Mouse (Mus musculus) kidney, postnatal 0 days (tissue): Measurements from ENCODE around the gene Tmem131. TPM values are rescaled to one million over a fixed set of nuclear protein-coding genes. Genes with fewer than 3 reads are reported as not detected.
A peak's percentile ranks its signal among the peaks of the same experiment; 100 is the strongest.

Source experiments
- ATAC-seq: fragments of 200-750 bp; cut with Nextera tagmentation; replicated peaks from 2 replicates; pipeline ENCODE4 v1.8.0; 2017; ENCODE audit warnings: low read depth, moderate number of reproducible peaks, moderate TSS enrichment, moderate library complexity; ENCODE audit not compliant: low FRiP score
- DNase-seq: peaks from one replicate; pipeline ENCODE4 v3.0.0-alpha.2; 2016; ENCODE audit warnings: low spot score
- H3K27ac ChIP-seq: fragments of 300-500 bp; sonication (generic); 2 replicates; pipeline ENCODE4 v1.5.1; 2014; ENCODE audit warnings: mild to moderate bottlenecking
- H3K27me3 ChIP-seq: fragments of 300-500 bp; sonication (generic); 2 replicates; pipeline ENCODE4 v1.6.1; 2014; ENCODE audit warnings: low read length, mixed read lengths; ENCODE audit not compliant: insufficient read depth
- H3K36me3 ChIP-seq: fragments of 300-500 bp; sonication (generic); 2 replicates; pipeline ENCODE4 v1.6.1; 2014; ENCODE audit warnings: low read length, mixed read lengths; ENCODE audit not compliant: insufficient read depth
- H3K4me1 ChIP-seq: fragments of 300-500 bp; sonication (generic); replicated peaks from 2 replicates; pipeline ENCODE4 v1.6.1; 2014; ENCODE audit warnings: antibody characterized with exemption, low read length, mixed read lengths; ENCODE audit not compliant: insufficient read depth
- H3K4me2 ChIP-seq: fragments of 300-500 bp; sonication (generic); 2 replicates; pipeline ENCODE4 v1.6.1; 2014; ENCODE audit warnings: mild to moderate bottlenecking, low read length, moderate library complexity, mixed read lengths
- H3K4me3 ChIP-seq: fragments of 300-500 bp; sonication (generic); replicated peaks from 2 replicates; pipeline ENCODE4 v1.5.1; 2014; ENCODE audit warnings: low read depth, low read length
- H3K9ac ChIP-seq: fragments of 300-500 bp; sonication (generic); 2 replicates; pipeline ENCODE4 v1.6.1; 2014; ENCODE audit warnings: low read depth, low read length
- H3K9me3 ChIP-seq: fragments of 300-500 bp; sonication (generic); replicated peaks from 2 replicates; pipeline ENCODE4 v1.6.1; 2016; ENCODE audit warnings: low read length, inconsistent platforms, mixed read lengths
- CTCF ChIP-seq: IDR thresholded peaks from 2 replicates; pipeline ENCODE4 v1.5.1; 2016; ENCODE audit warnings: antibody characterized with exemption, low read depth, mild to moderate bottlenecking, moderate library complexity
- WGBS: fragments of 180-500 bp; shearing (Covaris S2); extraction: QIAGEN DNeasy Blood & Tissue Kit; methylation state at CpG from one replicate; pipeline ENCODE4 v1.1.7; 2014; 5-methylcytosine and 5-hydroxymethylcytosine counted together
- polyA plus RNA-seq: library from polyadenylated mRNA; unstranded; fragments of >200 nt; fragmentation: Nextera tagmentation; extraction: Ambion mirVana; gene quantifications from 2 replicates; pipeline ENCODE4 v1.2.1, GENCODE M21; 2015

Gene Tmem131
- polyA plus RNA-seq, 1 experiment from 2014 or later = 9.0 TPM

DNA sequence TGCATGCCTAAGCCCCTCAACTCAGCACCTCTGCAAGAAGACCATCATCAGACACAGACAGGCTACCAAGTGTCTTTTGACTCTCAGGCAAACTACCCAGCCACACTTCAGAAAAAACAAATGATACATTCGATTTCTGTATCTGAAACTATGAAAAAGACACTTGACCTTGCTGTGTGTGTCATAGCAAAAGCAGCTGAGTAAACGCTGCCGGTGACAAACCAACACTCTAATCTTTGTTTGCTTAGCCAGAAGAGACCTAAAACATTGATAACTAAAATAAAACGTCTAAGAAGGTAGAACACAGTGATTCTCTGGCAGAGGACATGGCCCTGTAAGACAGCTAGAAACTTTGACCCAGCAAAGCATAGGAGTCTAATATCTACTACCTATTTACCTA, 72.2 kb downstream of the Tmem131 start:
- H3K4me1 ChIP-seq = no peaks in the 10 kb centered on the region
- H3K4me2 ChIP-seq = no peak overlapping the region
- H3K36me3 ChIP-seq = no peaks in the 10 kb centered on the region
- H3K27me3 ChIP-seq = no peaks in the 10 kb centered on the region
- ATAC-seq (no peak), DNase-seq (no peak)
- H3K9ac ChIP-seq = no peak overlapping the region
- H3K9me3 ChIP-seq = no peaks in the 10 kb centered on the region
- no peak overlapping the region for H3K27ac ChIP-seq
- H3K4me3 ChIP-seq = no peak overlapping the region
- no peak for TF ChIP-seq CTCF
- 49% methylated on average over 4 of the region's 4 CpGs for WGBS

DNA sequence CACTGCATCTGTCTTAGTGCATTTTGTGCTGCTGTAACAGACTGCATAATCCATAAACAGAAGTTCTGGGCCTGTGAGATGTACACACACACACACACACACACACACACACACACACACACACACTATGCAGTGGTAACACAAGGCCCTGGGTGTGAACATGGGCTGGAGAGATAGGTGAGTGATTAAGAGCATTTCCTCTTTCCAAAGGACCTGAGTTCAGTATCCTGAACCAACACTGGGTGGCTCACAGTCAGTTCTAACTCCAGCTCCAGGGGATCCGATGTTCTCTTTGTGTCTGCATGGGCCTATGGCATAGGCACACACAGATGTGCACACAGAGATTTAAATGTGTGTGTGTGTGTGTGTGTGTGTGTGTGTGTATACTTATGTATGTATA, 72.9 kb downstream of the Tmem131 start:
- Histone ChIP-seq H3K27me3 (no peaks in the 10 kb centered on the region), H3K27ac (no peak overlapping the region), H3K4me3 (no peak overlapping the region), H3K9ac (no peak overlapping the region), H3K36me3 (no peaks in the 10 kb centered on the region), H3K4me1 (no peaks in the 10 kb centered on the region), H3K4me2 (no peak overlapping the region), H3K9me3 (no peaks in the 10 kb centered on the region)
- ATAC-seq = no peak
- 76% methylated on average over 1 of the region's 1 CpGs for WGBS
- DNase-seq = no peak
- TF ChIP-seq CTCF = no peak; the same call in 1 of the 2 replicates

GRCm38 (mm10) chr1:36864757-36865156, 78.7 kb downstream of the Tmem131 start:
- 84% methylated on average over 3 of the region's 3 CpGs for WGBS
- no peak overlapping the region for H3K9ac ChIP-seq
- DNase-seq = no peak

DNA sequence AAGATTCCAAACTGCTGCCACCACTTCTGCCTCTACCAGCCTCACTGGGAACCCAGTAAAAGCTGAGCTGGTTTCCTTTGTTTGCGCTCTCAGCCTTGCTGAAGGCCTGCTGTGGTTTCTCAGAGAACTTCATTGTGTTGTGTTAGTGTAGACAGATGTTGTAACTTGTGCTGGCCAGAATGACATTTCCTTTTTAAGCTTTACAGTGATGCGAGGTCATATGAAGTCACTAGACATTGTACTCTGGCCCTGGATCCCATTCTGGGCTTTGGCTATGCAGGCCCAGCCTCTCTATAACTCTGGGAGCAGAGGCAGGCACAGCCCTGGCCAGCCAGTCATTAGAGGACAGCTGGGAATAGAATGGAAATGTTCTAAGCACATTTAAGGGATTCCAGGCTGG, 81.7 kb downstream of the Tmem131 start:
- H3K4me2 ChIP-seq = no peak overlapping the region
- H3K36me3 ChIP-seq = no peaks in the 10 kb centered on the region
- no peaks in the 10 kb centered on the region for H3K27me3 ChIP-seq
- peak; percentile 59 for DNase-seq
- peaks cover 9% of the 10 kb centered on the region; the same call in 1 of the 2 replicates for H3K4me1 ChIP-seq
- H3K27ac ChIP-seq = peak overlapping the region; percentile 55
- TF ChIP-seq CTCF = no peak
- H3K9me3 ChIP-seq = no peaks in the 10 kb centered on the region
- H3K9ac ChIP-seq = no peak overlapping the region
- ATAC-seq = no peak
- 62% methylated on average over 2 of the region's 2 CpGs for WGBS
- no peak overlapping the region for H3K4me3 ChIP-seq

More at GRCm38 (mm10) chr1:36864757-36865156, 78.7 kb downstream of the Tmem131 start:
- no peak for ATAC-seq
- peaks cover 9% of the 10 kb centered on the region; the same call in 1 of the 2 replicates for H3K4me1 ChIP-seq
- H3K36me3 ChIP-seq = no peaks in the 10 kb centered on the region
- H3K9me3 ChIP-seq = no peaks in the 10 kb centered on the region
- no peaks in the 10 kb centered on the region for H3K27me3 ChIP-seq
- TF ChIP-seq CTCF = no peak
- no peak overlapping the region for H3K4me2 ChIP-seq
- H3K27ac ChIP-seq = no peak overlapping the region
- H3K4me3 ChIP-seq = no peak overlapping the region

- H3K36me3 ChIP-seq = no peaks in the 10 kb centered on the region
- H3K9me3 ChIP-seq = no peaks in the 10 kb centered on the region
- no peak for TF ChIP-seq CTCF
- ATAC-seq = no peak
- H3K27me3 ChIP-seq = no peaks in the 10 kb centered on the region
- 21% methylated on average over 1 of the region's 1 CpGs for WGBS
- peak overlapping the region; percentile 55 for H3K27ac ChIP-seq
- no peak for DNase-seq
- no peak overlapping the region for H3K4me2 ChIP-seq
- H3K4me3 ChIP-seq = no peak overlapping the region
- no peak overlapping the region for H3K9ac ChIP-seq
- peaks cover 9% of the 10 kb centered on the region; the same call in 1 of the 2 replicates for H3K4me1 ChIP-seq
Measured at GRCm38 (mm10) chr1:36860876-36861275, 82.6 kb downstream of the Tmem131 start.

GRCm38 (mm10) chr1:36860431-36860849, 83.0 kb downstream of the Tmem131 start:
- TF ChIP-seq CTCF = no peak
- 38% methylated on average over 4 of the region's 4 CpGs for WGBS
- Histone ChIP-seq H3K4me3 (no peak overlapping the region), H3K27ac (peak overlapping the region; percentile 55), H3K4me2 (no peak overlapping the region), H3K27me3 (no peaks in the 10 kb centered on the region), H3K9me3 (no peaks in the 10 kb centered on the region), H3K36me3 (no peaks in the 10 kb centered on the region), H3K9ac (no peak overlapping the region), H3K4me1 (peaks cover 9% of the 10 kb centered on the region; the same call in 1 of the 2 replicates)
- DNase-seq (peak; percentile 78), ATAC-seq (no peak)

GRCm38 (mm10) chr1:36857081-36857480, 86.4 kb downstream of the Tmem131 start:
- Histone ChIP-seq H3K9me3 (no peaks in the 10 kb centered on the region), H3K4me2 (no peak overlapping the region), H3K27me3 (no peaks in the 10 kb centered on the region), H3K4me3 (no peak overlapping the region), H3K36me3 (no peaks in the 10 kb centered on the region; the same call in 1 of the 2 replicates), H3K4me1 (peaks cover 9% of the 10 kb centered on the region; the same call in 1 of the 2 replicates), H3K9ac (no peak overlapping the region), H3K27ac (no peak overlapping the region)
- no peak for DNase-seq
- 89% methylated on average over 6 of the region's 6 CpGs for WGBS
- no peak for ATAC-seq
- no peak for TF ChIP-seq CTCF
